Mouse (Mus musculus) small intestine, adult 2 months (tissue): ENCODE measurements around the gene Snx29. TPM values are rescaled to one million over a fixed set of nuclear protein-coding genes. Genes with fewer than 3 reads are reported as not detected.
"Not testable (repeated sequence)": the region's sequence is repeated elsewhere in the genome, so short reads cannot be mapped to it uniquely, and the experiment has no call there.

ENCODE experiments used
- H3K27ac ChIP-seq: fragments of 200-500 bp; 2 replicates; pipeline ENCODE4 v1.5.1; 2012; ENCODE audit warnings: low read depth, low read length, control low read depth, inconsistent platforms; ENCODE audit not compliant: insufficient read depth
- H3K27me3 ChIP-seq: fragments of 200-500 bp; 2 replicates; pipeline ENCODE4 v1.6.1; 2012; ENCODE audit warnings: mild to moderate bottlenecking, moderate library complexity, low read length, inconsistent platforms; ENCODE audit not compliant: control insufficient read depth, insufficient read depth
- H3K36me3 ChIP-seq: fragments of 200-500 bp; 2 replicates; pipeline ENCODE4 v1.6.1; 2012; ENCODE audit warnings: mild to moderate bottlenecking, low read length, control low read depth, inconsistent platforms; ENCODE audit not compliant: control insufficient read depth, insufficient read depth
- H3K4me1 ChIP-seq: fragments of 200-500 bp; 2 replicates; pipeline ENCODE4 v1.6.1; 2012; ENCODE audit warnings: low read length, inconsistent platforms, mixed read lengths; ENCODE audit not compliant: control insufficient read depth, insufficient read depth, insufficient read length
- H3K4me3 ChIP-seq: fragments of 200-500 bp; 2 replicates; pipeline ENCODE4 v1.5.1; 2012; ENCODE audit warnings: low read depth, mild to moderate bottlenecking, control low read depth, inconsistent platforms, low read length, moderate library complexity
- CTCF ChIP-seq: fragments of 200-500 bp; IDR thresholded peaks from 2 replicates; pipeline ENCODE4 v1.5.1; 2012; ENCODE audit warnings: low read depth, mild to moderate bottlenecking, control low read depth, inconsistent platforms, low read length, moderate library complexity, mixed read lengths; ENCODE audit not compliant: insufficient replicate concordance, insufficient read length; ENCODE audit errors: extremely low read depth
- POLR2A ChIP-seq: fragments of 200-500 bp; IDR thresholded peaks from 2 replicates; pipeline ENCODE4 v1.6.1; 2012; ENCODE audit warnings: low read depth, mild to moderate bottlenecking, control low read depth, inconsistent platforms, low read length, moderate library complexity
- WGBS: fragments of 180-500 bp; shearing (Covaris S2); methylation state at CpG from one replicate; pipeline ENCODE4 v1.1.7; 2018; 5-methylcytosine and 5-hydroxymethylcytosine counted together
- polyA plus RNA-seq: library from polyadenylated mRNA; depleted of rRNA; stranded (reverse); fragments of >200 nt; gene quantifications from 2 replicates; pipeline ENCODE4 v1.2.3, GENCODE M21; 2012

Snx29 gene
- polyA plus RNA-seq, 1 experiment = 6.0 TPM

DNA sequence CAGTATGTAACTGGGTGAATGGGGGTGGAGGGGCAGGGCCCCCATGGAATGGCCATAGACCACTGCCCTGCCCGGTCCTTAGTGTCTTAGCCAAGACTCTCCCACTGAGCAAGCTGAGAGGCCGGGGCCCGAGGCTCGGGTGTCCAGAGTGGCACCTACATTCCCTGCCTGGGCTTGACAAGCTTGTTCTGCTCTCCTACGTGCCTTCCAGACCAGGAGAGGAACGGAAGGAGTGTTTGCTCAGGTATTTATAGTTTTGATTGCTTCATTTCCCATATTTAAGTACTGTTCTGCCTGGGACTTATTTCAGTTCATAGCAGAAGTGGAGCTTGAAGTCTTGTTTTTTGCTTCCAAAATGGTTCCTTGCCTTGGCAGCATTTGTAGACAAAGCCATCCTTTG lies 116.7 kb downstream of the Snx29 start:
- Histone ChIP-seq H3K4me1 (peaks cover 20% of the 10 kb centered on the region; the same call in 1 of the 2 replicates), H3K27me3 (no peaks in the 10 kb centered on the region), H3K4me3 (no peak overlapping the region), H3K27ac (peak overlapping the region; percentile 3; the same call in 1 of the 2 replicates), H3K36me3 (0 out of 2 replicates have a peak, but pooled peaks cover 2% of the 10 kb centered on the region)
- TF ChIP-seq CTCF (no peak), POLR2A (no peak)
- WGBS = 79% methylated on average over 6 of the region's 6 CpGs

DNA sequence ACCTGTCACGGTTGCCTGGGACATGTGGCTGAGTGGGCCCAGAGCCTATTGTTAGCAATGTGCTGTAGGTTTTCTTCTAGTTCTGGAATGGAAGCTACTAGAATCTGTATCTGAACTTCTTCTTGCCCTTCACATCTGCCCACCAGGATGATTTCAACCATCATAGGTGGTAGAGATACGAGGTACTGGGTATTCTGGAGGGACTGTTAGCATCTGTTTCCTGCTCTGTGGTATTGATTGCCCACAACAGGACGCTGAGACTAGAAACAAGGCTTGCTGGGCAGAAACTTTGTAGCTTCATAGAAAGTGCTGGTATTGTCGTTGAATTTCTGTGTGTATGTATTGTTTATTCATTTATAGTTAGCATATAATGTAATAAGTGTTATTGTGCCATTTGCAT lies 118.9 kb downstream of the Snx29 start:
- WGBS = 82% methylated on average over 4 of the region's 4 CpGs
- peaks cover 4% of the 10 kb centered on the region for H3K36me3 ChIP-seq
- no peaks in the 10 kb centered on the region for H3K27me3 ChIP-seq
- no peak overlapping the region for H3K27ac ChIP-seq
- TF ChIP-seq POLR2A (no peak), CTCF (no peak)
- H3K4me1 ChIP-seq = peaks cover 20% of the 10 kb centered on the region; the same call in 1 of the 2 replicates
- no peak overlapping the region for H3K4me3 ChIP-seq

DNA sequence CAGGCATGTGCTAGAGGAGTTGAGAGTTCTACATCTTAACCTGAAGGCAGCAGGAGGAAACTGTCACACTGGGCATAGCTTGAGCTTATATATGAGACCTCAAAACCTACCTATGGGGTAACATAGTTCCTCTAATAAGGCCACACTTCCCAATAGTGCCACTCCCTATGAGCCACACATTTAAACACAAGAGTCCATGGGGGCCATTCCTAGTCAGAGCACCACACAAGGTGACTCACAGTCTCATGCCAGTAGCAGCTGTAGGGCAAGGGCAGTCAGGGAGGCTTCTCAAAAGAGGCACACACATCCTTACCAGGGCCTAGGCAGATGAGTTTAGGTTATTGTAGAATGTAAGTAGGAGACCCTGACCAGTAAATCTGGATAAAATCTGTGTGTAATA lies 119.8 kb downstream of the Snx29 start:
- Histone ChIP-seq H3K4me3 (no peak overlapping the region), H3K27me3 (no peaks in the 10 kb centered on the region), H3K4me1 (peaks cover 17% of the 10 kb centered on the region; the same call in 1 of the 2 replicates), H3K36me3 (peaks cover 8% of the 10 kb centered on the region), H3K27ac (no peak overlapping the region)
- TF ChIP-seq CTCF (no peak), POLR2A (no peak)

DNA sequence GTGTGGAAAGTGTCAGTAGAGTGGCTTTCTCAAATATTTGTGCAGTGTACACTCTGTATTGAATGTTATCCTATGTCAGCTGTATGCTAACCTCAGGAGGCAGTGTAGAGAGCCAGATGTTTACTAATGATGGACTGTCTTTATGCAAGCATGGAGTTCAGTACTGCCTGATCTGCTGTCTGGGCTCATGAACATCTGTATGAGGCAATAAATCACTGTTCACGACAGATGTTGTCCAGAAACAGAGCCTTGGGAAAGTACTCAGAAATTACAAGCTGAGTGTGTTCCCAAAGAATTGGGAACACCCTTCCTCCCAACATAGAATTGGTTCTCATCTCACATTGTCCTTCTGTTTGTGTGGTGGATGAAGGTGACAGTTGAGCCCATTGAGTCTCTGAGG lies 121.9 kb downstream of the Snx29 start:
- no peaks in the 10 kb centered on the region for H3K4me1 ChIP-seq
- no peaks in the 10 kb centered on the region for H3K27me3 ChIP-seq
- H3K27ac ChIP-seq = no peak overlapping the region
- no peak overlapping the region for H3K4me3 ChIP-seq
- H3K36me3 ChIP-seq = peaks cover 13% of the 10 kb centered on the region
- 76% methylated on average over 1 of the region's 1 CpGs for WGBS
- TF ChIP-seq CTCF = no peak
- no peak for TF ChIP-seq POLR2A

DNA sequence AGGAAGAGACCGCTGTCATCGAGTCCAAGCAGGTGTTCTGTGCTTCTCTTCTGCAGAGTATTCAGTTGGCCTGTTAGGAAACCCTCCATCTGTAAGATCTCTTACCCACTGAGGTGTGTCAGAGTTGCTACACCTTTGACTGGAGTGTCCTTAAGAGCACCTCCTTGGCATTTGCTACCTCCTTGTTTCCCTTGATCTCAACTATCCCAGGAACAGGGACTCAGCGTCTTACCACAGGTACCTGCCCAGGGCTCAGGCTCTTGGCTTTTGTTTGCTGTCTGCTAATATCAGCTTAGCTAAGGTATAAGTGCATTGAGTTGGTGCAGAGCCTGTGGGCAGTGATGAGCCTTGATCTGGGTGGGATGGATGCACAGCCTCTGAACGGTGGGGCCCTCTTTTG lies 124.3 kb downstream of the Snx29 start:
- WGBS = 89% methylated on average over 4 of the region's 4 CpGs
- Histone ChIP-seq H3K27me3 (no peaks in the 10 kb centered on the region), H3K27ac (no peak overlapping the region), H3K4me1 (no peaks in the 10 kb centered on the region), H3K4me3 (no peak overlapping the region), H3K36me3 (peaks cover 18% of the 10 kb centered on the region)
- TF ChIP-seq POLR2A (no peak), CTCF (no peak)

DNA sequence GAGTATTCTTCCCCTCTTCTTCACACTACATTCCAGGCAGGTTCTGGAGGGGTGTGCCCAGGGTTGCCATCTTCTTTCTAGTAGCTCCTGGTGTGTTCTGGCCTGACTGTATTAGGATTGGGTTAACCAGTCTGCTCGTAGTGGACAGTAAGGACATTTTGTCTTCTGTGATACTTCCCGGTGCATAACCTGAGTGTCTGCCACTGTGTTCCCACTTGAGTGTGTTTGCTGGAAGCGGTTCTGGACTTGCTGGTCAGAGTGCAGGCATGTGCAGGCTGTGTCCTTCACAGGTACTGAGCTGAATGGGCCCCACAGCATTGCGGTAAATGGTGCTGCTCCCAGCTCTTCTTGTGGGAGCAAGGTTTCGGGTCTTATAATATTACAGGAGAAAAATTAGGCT lies 125.2 kb downstream of the Snx29 start:
- Histone ChIP-seq H3K27me3 (no peaks in the 10 kb centered on the region), H3K36me3 (peaks cover 25% of the 10 kb centered on the region), H3K27ac (no peak overlapping the region), H3K4me1 (no peaks in the 10 kb centered on the region), H3K4me3 (no peak overlapping the region)
- WGBS = 95% methylated on average over 5 of the region's 5 CpGs
- TF ChIP-seq CTCF (no peak), POLR2A (no peak)

DNA sequence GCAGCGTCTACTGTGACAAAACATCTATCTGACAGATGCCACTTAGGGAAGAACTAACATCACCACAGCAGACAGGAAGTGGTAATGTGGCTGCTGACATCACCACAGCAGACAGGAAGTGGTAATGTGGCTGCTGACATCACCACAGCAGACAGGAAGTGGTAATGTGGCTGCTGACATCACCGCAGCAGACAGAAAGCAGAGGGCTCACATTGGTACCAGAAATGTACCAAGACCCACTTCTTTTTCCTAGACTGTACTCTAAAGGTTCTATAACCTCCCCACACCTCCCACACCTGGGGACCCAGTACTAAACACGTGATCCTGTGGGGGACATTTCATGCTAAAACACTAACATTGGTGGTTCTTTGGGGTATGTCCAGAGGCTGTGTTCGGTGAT lies 126.0 kb downstream of the Snx29 start:
- peaks cover 24% of the 10 kb centered on the region for H3K36me3 ChIP-seq
- not testable (repeated sequence) for H3K4me3 ChIP-seq, H3K4me1 ChIP-seq, H3K27ac ChIP-seq, H3K27me3 ChIP-seq
- 82% methylated on average over 4 of the region's 4 CpGs for WGBS

DNA sequence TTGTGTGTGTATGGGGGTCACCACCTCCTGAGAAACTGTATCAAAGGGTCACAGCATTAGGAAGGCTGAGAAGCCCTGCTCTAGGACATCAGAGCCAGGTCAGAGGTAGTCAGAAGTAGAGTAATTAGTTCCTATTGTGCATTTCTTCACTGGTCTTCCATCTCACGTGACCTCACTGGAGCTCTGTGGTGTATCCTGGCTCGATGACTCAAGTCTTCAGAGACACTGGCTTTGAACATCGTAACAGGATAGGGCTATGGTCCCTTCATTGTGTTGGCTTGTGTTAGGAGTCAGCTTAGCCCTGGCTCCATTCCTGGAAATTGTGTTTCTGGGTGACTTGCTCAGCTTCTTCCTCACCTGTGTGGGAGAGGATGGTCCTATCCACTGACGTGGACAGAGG lies 126.6 kb downstream of the Snx29 start:
- Histone ChIP-seq H3K4me1 (no peaks in the 10 kb centered on the region), H3K27ac (no peak overlapping the region), H3K27me3 (no peaks in the 10 kb centered on the region), H3K36me3 (peaks cover 23% of the 10 kb centered on the region), H3K4me3 (no peak overlapping the region)
- over 99% methylated on average over 4 of the region's 4 CpGs for WGBS
- no peak for TF ChIP-seq CTCF
- no peak for TF ChIP-seq POLR2A

DNA sequence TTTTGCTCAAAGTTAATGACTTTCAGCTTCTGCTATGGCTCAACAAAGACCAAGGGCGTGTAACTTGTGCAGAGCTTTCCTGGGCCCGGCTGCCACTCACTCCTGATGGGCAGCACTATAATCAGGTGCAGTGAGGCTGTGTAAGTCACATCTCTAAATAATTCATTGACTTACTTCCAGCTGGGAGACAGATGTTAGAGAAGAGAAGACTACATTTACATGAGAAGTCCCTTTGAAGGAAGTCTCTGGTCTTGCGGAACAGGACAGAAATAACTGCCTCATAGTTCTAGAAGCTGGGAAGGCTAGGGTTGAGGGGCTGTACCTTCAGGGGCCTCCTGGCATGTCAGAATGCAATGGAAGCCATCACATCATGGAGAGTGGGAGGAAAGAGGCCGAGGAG lies 127.9 kb downstream of the Snx29 start:
- TF ChIP-seq CTCF = no peak
- TF ChIP-seq POLR2A = no peak
- H3K27ac ChIP-seq = no peak overlapping the region
- no peak overlapping the region for H3K4me3 ChIP-seq
- no peaks in the 10 kb centered on the region for H3K27me3 ChIP-seq
- H3K4me1 ChIP-seq = peaks cover 3% of the 10 kb centered on the region; the same call in 1 of the 2 replicates
- H3K36me3 ChIP-seq = peaks cover 30% of the 10 kb centered on the region
- WGBS = 96% methylated on average over 4 of the region's 4 CpGs
